Mouse (Mus musculus) cortical plate, adult 2 months (tissue): ENCODE results near the gene Tctn3.

ENCODE experiments used
- CTCF ChIP-seq: fragments of 200-500 bp; IDR thresholded peaks from 2 replicates; pipeline ENCODE4 v1.5.1; 2011; ENCODE audit warnings: mild to moderate bottlenecking, control low read depth, low read length; ENCODE audit not compliant: insufficient read depth; ENCODE audit errors: extremely low read depth
- POLR2A ChIP-seq: fragments of 200-500 bp; IDR thresholded peaks from 2 replicates; pipeline ENCODE4 v1.6.1; 2011; ENCODE audit warnings: mild to moderate bottlenecking, low read length, control low read depth; ENCODE audit not compliant: insufficient read depth; ENCODE audit errors: extremely low read depth

DNA sequence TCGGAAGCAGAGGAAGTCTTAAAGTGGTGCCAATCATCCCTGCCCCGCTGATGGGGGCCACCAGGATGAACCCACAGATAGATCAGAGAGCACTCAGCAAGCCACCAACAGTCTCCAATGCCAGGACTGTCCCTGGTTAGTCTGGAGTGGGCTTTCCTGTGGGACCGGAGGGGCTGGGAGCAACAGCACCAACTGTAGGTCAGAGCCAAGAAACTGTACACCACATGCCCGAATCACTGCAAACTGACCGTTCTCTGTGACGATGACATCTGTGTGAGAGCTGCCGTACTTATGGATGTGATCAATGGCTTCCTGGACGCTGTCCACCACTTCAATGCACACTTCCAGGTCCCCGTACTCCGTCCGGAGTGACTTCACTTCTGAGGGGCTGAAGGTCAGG, 57.7 kb downstream of the Tctn3 start:
- TF ChIP-seq CTCF (no peak), POLR2A (no peak)
